Mouse (Mus musculus) ES-CJ7 (cell line): ENCODE results near the gene Gpr21.
"Not testable (repeated sequence)": the region's sequence is repeated elsewhere in the genome, so short reads cannot be mapped to it uniquely, and the experiment has no call there.

Experiments used
- DNase-seq: peaks from one replicate; pipeline ENCODE4 v3.0.0; 2011; ENCODE audit warnings: low read depth, low spot score

The Gpr21 gene

GRCm38 (mm10) chr2:37516030-37516710 is at the start of gene Gpr21:
Gene Gpr21, plus strand, starts transcription at chr2:37516332.
- DNase-seq: peak; percentile 72

- no peak for DNase-seq
Observed at GRCm38 (mm10) chr2:37479559-37479958, 36.6 kb upstream of the Gpr21 start.

GRCm38 (mm10) chr2:37480039-37480438 is 36.1 kb upstream of the Gpr21 start:
- DNase-seq: no peak

GRCm38 (mm10) chr2:37484165-37484564 is 32.0 kb upstream of the Gpr21 start:
- no peak for DNase-seq

GRCm38 (mm10) chr2:37485370-37485769 is 30.8 kb upstream of the Gpr21 start:
- DNase-seq: peak; percentile 5

- no peak for DNase-seq
Observed at GRCm38 (mm10) chr2:37486408-37486807, 29.7 kb upstream of the Gpr21 start.

GRCm38 (mm10) chr2:37488956-37489355 is 27.2 kb upstream of the Gpr21 start:
- no peak for DNase-seq

- DNase-seq: no peak
Observed at GRCm38 (mm10) chr2:37497321-37497720, 18.8 kb upstream of the Gpr21 start.

GRCm38 (mm10) chr2:37505856-37506255 is 10.3 kb upstream of the Gpr21 start:
- not testable (repeated sequence) for DNase-seq

GRCm38 (mm10) chr2:37511134-37511901 is 4.8 kb upstream of the Gpr21 start:
- DNase-seq: no peak

GRCm38 (mm10) chr2:37516922-37517462 is 860 bp downstream of the Gpr21 start:
- DNase-seq: peak; percentile 50

- no peak for DNase-seq
Observed at GRCm38 (mm10) chr2:37518561-37519285, 2.6 kb downstream of the Gpr21 start.

- DNase-seq: no peak
Observed at GRCm38 (mm10) chr2:37519286-37519640, 3.1 kb downstream of the Gpr21 start.

- DNase-seq: no peak
Observed at GRCm38 (mm10) chr2:37527587-37527986, 11.5 kb downstream of the Gpr21 start.

GRCm38 (mm10) chr2:37529397-37529796 is 13.3 kb downstream of the Gpr21 start:
- DNase-seq: no peak

- no peak for DNase-seq
Observed at GRCm38 (mm10) chr2:37530766-37531165, 14.6 kb downstream of the Gpr21 start.

- DNase-seq: no peak
Observed at GRCm38 (mm10) chr2:37531639-37532038, 15.5 kb downstream of the Gpr21 start.

GRCm38 (mm10) chr2:37549346-37550012 is 33.3 kb downstream of the Gpr21 start:
- no peak for DNase-seq

GRCm38 (mm10) chr2:37556366-37556765 is 40.2 kb downstream of the Gpr21 start:
- no peak for DNase-seq

- DNase-seq: no peak
Observed at GRCm38 (mm10) chr2:37565579-37565978, 49.4 kb downstream of the Gpr21 start.

GRCm38 (mm10) chr2:37566035-37566434 is 49.9 kb downstream of the Gpr21 start:
- no peak for DNase-seq

GRCm38 (mm10) chr2:37569888-37570287 is 53.8 kb downstream of the Gpr21 start:
- no peak for DNase-seq
